Mouse (Mus musculus): ENCODE measurements around the gene Ntrk3. TPM values are rescaled to one million over a fixed set of nuclear protein-coding genes. Genes with fewer than 3 reads are reported as not detected.

The Ntrk3 gene
- polyA plus RNA-seq, 1 experiment from 2014 or later, result 37.4 TPM

Other genes with a start within 250 kb of the Ntrk3 start
- 72.7 and 73.7 TPM in 2 replicates for gene Mrps11, start 45.1 kb upstream of the Ntrk3 start, polyA plus RNA-seq (2015; fragmentation: Nextera tagmentation; extraction: Ambion mirVana)
- 51.9 and 52.9 TPM in 2 replicates for gene Mrpl46, start 45.5 kb upstream of the Ntrk3 start, polyA plus RNA-seq (2015; fragmentation: Nextera tagmentation; extraction: Ambion mirVana)
- 16.3 and 17.5 TPM in 2 replicates for gene Det1, start 109.3 kb upstream of the Ntrk3 start, polyA plus RNA-seq (2015; fragmentation: Nextera tagmentation; extraction: Ambion mirVana)
- 60.1 and 65.6 TPM in 2 replicates for gene Aen, start 157.8 kb upstream of the Ntrk3 start, polyA plus RNA-seq (2015; fragmentation: Nextera tagmentation; extraction: Ambion mirVana)
- gene Isg20, start 175.4 kb upstream of the Ntrk3 start, polyA plus RNA-seq (2015; fragmentation: Nextera tagmentation; extraction: Ambion mirVana), result 2.0 TPM in 2 replicates

Data from forebrain, embryonic 16.5 days (tissue).